In genomic region chr8:12545236-12545635, GRCm38 (mm10) we compare ENCODE assay signal across 34 mouse cellular contexts. TPM values are rescaled to one million over a fixed set of nuclear protein-coding genes. Genes with fewer than 3 reads are reported as not detected.
DNase-seq lines count a peak whose midpoint lies in the region; ATAC-seq lines count a peak whose summit lies in the region.
"Had no signal": no experiment of that assay in that cellular context is flagged by ENCODE, and none has a peak within 500 bp of the region (broad histone marks: within the 10 kb centered on the region; RNA-seq: fewer than 3 reads in every experiment).

No protein-coding gene starts in this region.

- H3K36me3 ChIP-seq in embryonic facial prominence, embryonic 14.5 days (ENCODE audit: control insufficient read depth, insufficient read depth, low read length): no peaks in the 10 kb centered on the region
- no peaks in the 10 kb centered on the region for H3K36me3 ChIP-seq in embryonic facial prominence, embryonic 10.5 days (replicated peaks)
- no peaks in the 10 kb centered on the region for H3K36me3 ChIP-seq in midbrain, embryonic 11.5 days (ENCODE audit: control insufficient read depth, insufficient read depth, low read length)
- no peaks in the 10 kb centered on the region for H3K36me3 ChIP-seq in midbrain, embryonic 16.5 days (ENCODE audit: control insufficient read depth, insufficient read depth, low read length)
- H3K36me3 ChIP-seq: embryonic facial prominence, embryonic 15.5 days; G1E; heart, embryonic 12.5 days; heart, embryonic 15.5 days; hindbrain, embryonic 12.5 days; hindbrain, embryonic 15.5 days had no signal

- no peak overlapping the region for H3K4me3 ChIP-seq in embryonic facial prominence, embryonic 14.5 days (ENCODE audit: low read depth, low read length)
- no peak overlapping the region for H3K4me3 ChIP-seq in embryonic facial prominence, embryonic 10.5 days
- H3K4me3 ChIP-seq in midbrain, embryonic 11.5 days (ENCODE audit: low read depth, low read length): no peak overlapping the region
- no peak overlapping the region for H3K4me3 ChIP-seq in midbrain, embryonic 16.5 days (ENCODE audit: low read depth, low read length)
- H3K4me3 ChIP-seq: embryonic facial prominence, embryonic 15.5 days; forebrain, embryonic 13.5 days; gastrocnemius, adult 2 months; heart, embryonic 12.5 days; heart, embryonic 15.5 days; hindbrain, embryonic 12.5 days; hindbrain, embryonic 15.5 days had no signal

- H3K9me3 ChIP-seq in embryonic facial prominence, embryonic 14.5 days (ENCODE audit: control insufficient read depth, low read length): no peaks in the 10 kb centered on the region
- H3K9me3 ChIP-seq in embryonic facial prominence, embryonic 10.5 days: no peaks in the 10 kb centered on the region
- no peaks in the 10 kb centered on the region for H3K9me3 ChIP-seq in midbrain, embryonic 11.5 days (ENCODE audit: control insufficient read depth, low read length)
- no peaks in the 10 kb centered on the region for H3K9me3 ChIP-seq in midbrain, embryonic 16.5 days (replicated peaks; ENCODE audit: control insufficient read depth, low read length, poor library complexity, severe bottlenecking)
- H3K9me3 ChIP-seq: embryonic facial prominence, embryonic 15.5 days; forebrain, embryonic 13.5 days; G1E; heart, embryonic 12.5 days; heart, embryonic 15.5 days; hindbrain, embryonic 12.5 days; hindbrain, embryonic 15.5 days had no signal

- WGBS in embryonic facial prominence, embryonic 14.5 days: 35% methylated on average over 4 of the region's 4 CpGs
- WGBS in embryonic facial prominence, embryonic 10.5 days: 54% methylated on average over 4 of the region's 4 CpGs
- 58% methylated on average over 4 of the region's 4 CpGs for WGBS in midbrain, embryonic 11.5 days
- 29% methylated on average over 4 of the region's 4 CpGs for WGBS in midbrain, embryonic 16.5 days

- H3K4me1 ChIP-seq in embryonic facial prominence, embryonic 14.5 days (ENCODE audit: control insufficient read depth, insufficient read depth, low read length): no peaks in the 10 kb centered on the region
- peaks cover 31% of the 10 kb centered on the region for H3K4me1 ChIP-seq in embryonic facial prominence, embryonic 10.5 days
- peaks cover 9% of the 10 kb centered on the region for H3K4me1 ChIP-seq in midbrain, embryonic 11.5 days (ENCODE audit: control insufficient read depth, insufficient read depth, low read length)
- no peaks in the 10 kb centered on the region; the same call in 1 of the 2 replicates for H3K4me1 ChIP-seq in midbrain, embryonic 16.5 days (ENCODE audit: control insufficient read depth, insufficient read depth, low read length)
- H3K4me1 ChIP-seq: embryonic facial prominence, embryonic 15.5 days; heart, embryonic 12.5 days; heart, embryonic 15.5 days had no signal

- no peak for ATAC-seq in embryonic facial prominence, embryonic 14.5 days (ENCODE audit: low read depth)
- ATAC-seq in midbrain, embryonic 11.5 days (ENCODE audit: low FRiP score): no peak
- ATAC-seq in midbrain, embryonic 16.5 days: no peak
- ATAC-seq: activated CD4-positive, CD25-positive, alpha-beta regulatory T cell, adult 4 months; forebrain, embryonic 13.5 days; forebrain, postnatal 0 days; intestine, postnatal 0 days; Patski had no signal

- no peak overlapping the region for H3K9ac ChIP-seq in embryonic facial prominence, embryonic 14.5 days (ENCODE audit: low read depth, low read length)
- no peak overlapping the region for H3K9ac ChIP-seq in midbrain, embryonic 11.5 days (ENCODE audit: low read length)
- no peak overlapping the region for H3K9ac ChIP-seq in midbrain, embryonic 16.5 days (ENCODE audit: low read depth, low read length)
- H3K9ac ChIP-seq: embryonic facial prominence, embryonic 15.5 days; forebrain, embryonic 13.5 days; forebrain, postnatal 0 days; heart, embryonic 12.5 days; heart, embryonic 15.5 days; hindbrain, embryonic 12.5 days; hindbrain, embryonic 15.5 days had no signal

- H3K27me3 ChIP-seq in embryonic facial prominence, embryonic 14.5 days (replicated peaks; ENCODE audit: control insufficient read depth, insufficient read depth, low read length): peaks cover 10% of the 10 kb centered on the region
- peaks cover 61% of the 10 kb centered on the region for H3K27me3 ChIP-seq in embryonic facial prominence, embryonic 10.5 days (replicated peaks; ENCODE audit: low read depth, poor library complexity, severe bottlenecking)
- no peaks in the 10 kb centered on the region for H3K27me3 ChIP-seq in midbrain, embryonic 11.5 days (ENCODE audit: control insufficient read depth, insufficient read depth, low read length)
- no peaks in the 10 kb centered on the region for H3K27me3 ChIP-seq in midbrain, embryonic 16.5 days (ENCODE audit: control insufficient read depth, insufficient read depth, low read depth, low read length)
- H3K27me3 ChIP-seq: forebrain, embryonic 13.5 days had no signal

- peak; percentile 9 for DNase-seq in embryonic facial prominence, embryonic 14.5 days (ENCODE audit: low spot score)
- DNase-seq in embryonic facial prominence, embryonic 10.5 days (ENCODE audit: low spot score): no peak
- peak; percentile 64 for DNase-seq in midbrain, embryonic 11.5 days (ENCODE audit: low spot score, missing footprints)
- DNase-seq in ES-CJ7 (ENCODE audit: low read depth, low spot score): peak; percentile 77
- peak; percentile 87 for DNase-seq in ZHBTc4 (ENCODE audit: low read depth, low spot score)
- no peak for DNase-seq in cerebellum, adult 8-10 months
- DNase-seq in right cerebral cortex, postnatal 14 days: no peak
- DNase-seq: adrenal gland, adult 8-10 months; adrenal gland, postnatal 25 days; cerebellum, adult 18-20 months; cerebellum, adult 9-11 months; cerebellum, postnatal 25 days; embryo, embryonic 11 days; forebrain, postnatal 0 days; gastrocnemius, adult 2 months; gastrocnemius, postnatal 14 days; heart, adult 11 months; heart, postnatal 10 days; heart, postnatal 36 days; kidney, adult 2 months had no signal

- no peak overlapping the region for H3K4me2 ChIP-seq in embryonic facial prominence, embryonic 14.5 days (ENCODE audit: low read depth, low read length)
- no peak overlapping the region for H3K4me2 ChIP-seq in midbrain, embryonic 11.5 days
- H3K4me2 ChIP-seq in midbrain, embryonic 16.5 days (ENCODE audit: low read length): no peak overlapping the region
- H3K4me2 ChIP-seq: embryonic facial prominence, embryonic 15.5 days; forebrain, embryonic 13.5 days; heart, embryonic 12.5 days; heart, embryonic 15.5 days; hindbrain, embryonic 12.5 days; hindbrain, embryonic 15.5 days had no signal

- no peak overlapping the region for H3K27ac ChIP-seq in embryonic facial prominence, embryonic 14.5 days (replicated peaks; ENCODE audit: low read depth, low read length)
- no peak overlapping the region for H3K27ac ChIP-seq in embryonic facial prominence, embryonic 10.5 days (replicated peaks)
- H3K27ac ChIP-seq in midbrain, embryonic 11.5 days (ENCODE audit: low read depth, low read length): no peak overlapping the region
- no peak overlapping the region for H3K27ac ChIP-seq in midbrain, embryonic 16.5 days (ENCODE audit: low read length)
- H3K27ac ChIP-seq: embryonic facial prominence, embryonic 15.5 days; forebrain, embryonic 13.5 days; gastrocnemius, adult 2 months; heart, embryonic 15.5 days; hindbrain, embryonic 12.5 days; hindbrain, embryonic 15.5 days had no signal

RNA-seq across cellular contexts. Expression of gene Spaca7, which starts 27.6 kb away (rescaled TPM):
- not detected in 2 replicates for polyA plus RNA-seq in embryonic facial prominence, embryonic 14.5 days (2014; fragmentation: Nextera tagmentation; extraction: Ambion mirVana)
- polyA plus RNA-seq in embryonic facial prominence, embryonic 10.5 days (2016; fragmentation: Nextera tagmentation; extraction: Ambion mirVana): not detected in 2 replicates
- polyA plus RNA-seq in midbrain, embryonic 11.5 days (2014; fragmentation: Nextera tagmentation; extraction: Ambion mirVana): not detected in 2 replicates
- not detected in 2 replicates for polyA plus RNA-seq in midbrain, embryonic 16.5 days (2015; fragmentation: Nextera tagmentation; extraction: Ambion mirVana)
- polyA plus RNA-seq: activated CD4-positive, CD25-positive, alpha-beta regulatory T cell, adult 4 months; embryonic facial prominence, embryonic 11.5 days; embryonic facial prominence, embryonic 15.5 days; forebrain, embryonic 13.5 days; forebrain, postnatal 0 days; frontal cortex, adult 2 months; G1E; heart, embryonic 12.5 days; heart, embryonic 15.5 days; hindbrain, embryonic 12.5 days; hindbrain, embryonic 15.5 days; intestine, embryonic 14.5 days had no signal

Comparison
In these comparisons a context has a peak if more than half of its experiments do, and no peak if none do; other contexts are left out.
1. DNase-seq: peak in embryonic facial prominence, embryonic 14.5 days (single experiment), midbrain, embryonic 11.5 days (single experiment), ES-CJ7 (single experiment) and ZHBTc4 (single experiment); none in embryonic facial prominence, embryonic 10.5 days (single experiment), cerebellum, adult 8-10 months (single experiment) and right cerebral cortex, postnatal 14 days (single experiment).